In genomic region chr9:35402584-35402991, GRCm38 (mm10) we compare ENCODE assay signal across 13 mouse cellular contexts. TPM values are rescaled to one million over a fixed set of nuclear protein-coding genes. Genes with fewer than 3 reads are reported as not detected.
A peak's percentile ranks its signal among the peaks of the same experiment; 100 is the strongest.
DNase-seq lines count a peak whose midpoint lies in the region; ATAC-seq and TF ChIP-seq lines count a peak whose summit lies in the region.
"Had no signal": no experiment of that assay in that cellular context is flagged by ENCODE, and none has a peak within 500 bp of the region (broad histone marks: within the 10 kb centered on the region; RNA-seq: fewer than 3 reads in every experiment).

No protein-coding gene starts in this region.

- peak overlapping the region; percentile 35; the same call in 1 of the 2 replicates for H3K9ac ChIP-seq in forebrain, embryonic 13.5 days
- H3K9ac ChIP-seq in midbrain, embryonic 13.5 days (replicated peaks), result no peak overlapping the region
- H3K9ac ChIP-seq: liver, embryonic 13.5 days; stomach, embryonic 15.5 days had no signal

- no peaks in the 10 kb centered on the region for H3K36me3 ChIP-seq in forebrain, embryonic 13.5 days (ENCODE audit: poor library complexity, severe bottlenecking)
- no peaks in the 10 kb centered on the region for H3K36me3 ChIP-seq in midbrain, embryonic 13.5 days
- H3K36me3 ChIP-seq: liver, embryonic 13.5 days; stomach, embryonic 15.5 days had no signal

- peak; percentile 20 for DNase-seq in ES-CJ7 (ENCODE audit: low read depth, low spot score)
- DNase-seq in layer of hippocampus, adult 2 months (ENCODE audit: low spot score in 2 of 2), result peak; percentile 65 to 78
- no peak for DNase-seq in gastrocnemius, adult 18-20 months (ENCODE audit: low spot score)
- no peak for DNase-seq in kidney, adult 8-10 months
- no peak for DNase-seq in thymus, postnatal 0 days (ENCODE audit: low spot score)
- DNase-seq in gastrocnemius, postnatal 14 days, result no peak
- DNase-seq: gastrocnemius, postnatal 25 days; liver, embryonic 13.5 days had no signal

- intact Hi-C loops in gastrocnemius, postnatal 14 days (cut with DNase I; ENCODE audit: low total_unique reads), result no loop called here

- H3K9me3 ChIP-seq in forebrain, embryonic 13.5 days (replicated peaks), result no peaks in the 10 kb centered on the region
- no peaks in the 10 kb centered on the region; the same call in 1 of the 2 replicates for H3K9me3 ChIP-seq in midbrain, embryonic 13.5 days
- H3K9me3 ChIP-seq: liver, embryonic 13.5 days; stomach, embryonic 15.5 days had no signal

- peak overlapping the region; percentile 89 for H3K27ac ChIP-seq in forebrain, embryonic 13.5 days
- no peak overlapping the region for H3K27ac ChIP-seq in layer of hippocampus, adult 2 months
- peak overlapping the region; percentile 52; the same call in 1 of the 2 replicates for H3K27ac ChIP-seq in midbrain, embryonic 13.5 days
- H3K27ac ChIP-seq: liver, embryonic 13.5 days; stomach, embryonic 15.5 days had no signal

- H3K4me1 ChIP-seq in forebrain, embryonic 13.5 days, result peaks cover 76% of the 10 kb centered on the region
- peaks cover 42% of the 10 kb centered on the region for H3K4me1 ChIP-seq in midbrain, embryonic 13.5 days (replicated peaks)
- H3K4me1 ChIP-seq: liver, embryonic 13.5 days had no signal

- no peak overlapping the region for H3K4me3 ChIP-seq in forebrain, embryonic 13.5 days
- H3K4me3 ChIP-seq in layer of hippocampus, adult 2 months, result no peak overlapping the region
- H3K4me3 ChIP-seq in midbrain, embryonic 13.5 days (replicated peaks), result no peak overlapping the region
- H3K4me3 ChIP-seq: liver, embryonic 13.5 days; stomach, embryonic 15.5 days had no signal

- TF ChIP-seq CTCF in layer of hippocampus, adult 2 months (conservative IDR thresholded peaks at IDR 0.05), result no peak

- WGBS in forebrain, embryonic 13.5 days, result 3% methylated on average over 4 of the region's 4 CpGs
- WGBS in midbrain, embryonic 13.5 days, result 10% methylated on average over 4 of the region's 4 CpGs

- peaks cover 6% of the 10 kb centered on the region; the same call in 1 of the 2 replicates for H3K27me3 ChIP-seq in forebrain, embryonic 13.5 days
- peaks cover 19% of the 10 kb centered on the region for H3K27me3 ChIP-seq in midbrain, embryonic 13.5 days
- H3K27me3 ChIP-seq: stomach, embryonic 15.5 days had no signal

- peak; percentile 93 for ATAC-seq in forebrain, embryonic 13.5 days
- ATAC-seq in midbrain, embryonic 13.5 days, result peak; percentile 91
- ATAC-seq: CD4-positive, CD25-positive, alpha-beta regulatory T cell, adult 4 months; inflammation-experienced regulatory T-cells, adult 6 months had no signal

- peak overlapping the region; percentile 36 for H3K4me2 ChIP-seq in forebrain, embryonic 13.5 days
- no peak overlapping the region for H3K4me2 ChIP-seq in midbrain, embryonic 13.5 days (replicated peaks)
- H3K4me2 ChIP-seq: liver, embryonic 13.5 days; stomach, embryonic 15.5 days had no signal

RNA-seq across cellular contexts. Expression of gene Cdon, which starts 18.3 kb away (rescaled TPM):
- polyA plus RNA-seq in forebrain, embryonic 13.5 days (2015; fragmentation: Nextera tagmentation; extraction: Ambion mirVana), result 20.7 and 22.1 TPM in 2 replicates
- 10 to 100 TPM; 11.3 to 14.2 TPM for total RNA-seq in layer of hippocampus, adult 2 months (2021)
- polyA plus RNA-seq in midbrain, embryonic 13.5 days (2015; fragmentation: Nextera tagmentation; extraction: Ambion mirVana), result 9.2 and 10.7 TPM in 2 replicates
- 10 to 100 TPM in 1 of 2 experiments, 1 to 10 TPM in 1; 9.5 to 10.4 TPM for total RNA-seq in gastrocnemius, adult 18-20 months (2021)
- polyA plus RNA-seq in thymus, postnatal 0 days (2015; fragmentation: Nextera tagmentation; extraction: Ambion mirVana), result 1.5 and 2.0 TPM in 2 replicates
- 10 to 100 TPM; 17.7 to 21.7 TPM for total RNA-seq in gastrocnemius, postnatal 14 days (2021)

Comparison
In these comparisons a context has a peak if more than half of its experiments do, and no peak if none do; other contexts are left out.
1. DNase-seq: peak in ES-CJ7 (single experiment) and layer of hippocampus, adult 2 months (2 of 2); none in gastrocnemius, adult 18-20 months (single experiment), kidney, adult 8-10 months (0 of 2), thymus, postnatal 0 days (single experiment) and gastrocnemius, postnatal 14 days (single experiment).